Mouse (Mus musculus) stomach, embryonic 14.5 days (tissue): Measurements from ENCODE around the gene Mtmr6. TPM values are rescaled to one million over a fixed set of nuclear protein-coding genes. Genes with fewer than 3 reads are reported as not detected.

Experiments used
- ATAC-seq: fragments of 200-750 bp; cut with Nextera tagmentation; 2 replicates; pipeline ENCODE4 v1.8.0; 2017; ENCODE audit warnings: low read depth, moderate TSS enrichment; ENCODE audit not compliant: insufficient number of reproducible peaks, insufficient read depth, low FRiP score
- H3K27ac ChIP-seq: fragments of 300-500 bp; sonication (generic); 2 replicates; pipeline ENCODE4 v1.5.1; 2014; ENCODE audit warnings: mild to moderate bottlenecking, low read length, moderate library complexity, mixed read lengths
- H3K27me3 ChIP-seq: fragments of 300-500 bp; sonication (generic); 2 replicates; pipeline ENCODE4 v1.6.1; 2014; ENCODE audit warnings: low read length, control low read depth, mixed read lengths; ENCODE audit not compliant: control insufficient read depth, insufficient read depth
- H3K36me3 ChIP-seq: fragments of 300-500 bp; sonication (generic); 2 replicates; pipeline ENCODE4 v1.6.1; 2014; ENCODE audit warnings: mild to moderate bottlenecking, control low read depth, low read length, moderate library complexity, mixed read lengths; ENCODE audit not compliant: control insufficient read depth, insufficient read depth
- H3K4me1 ChIP-seq: fragments of 300-500 bp; sonication (generic); 2 replicates; pipeline ENCODE4 v1.6.1; 2014; ENCODE audit warnings: low read length, control low read depth, mixed read lengths; ENCODE audit not compliant: control insufficient read depth, insufficient read depth
- H3K4me2 ChIP-seq: fragments of 300-500 bp; sonication (generic); replicated peaks from 2 replicates; pipeline ENCODE4 v1.6.1; 2014; ENCODE audit warnings: low read depth, low read length, control low read depth
- H3K4me3 ChIP-seq: fragments of 300-500 bp; sonication (generic); 2 replicates; pipeline ENCODE4 v1.5.1; 2014; ENCODE audit warnings: low read depth, low read length, control low read depth
- H3K9ac ChIP-seq: fragments of 300-500 bp; sonication (generic); replicated peaks from 2 replicates; pipeline ENCODE4 v1.6.1; 2014; ENCODE audit warnings: low read depth, mild to moderate bottlenecking, control low read depth, low read length, moderate library complexity, mixed read lengths
- H3K9me3 ChIP-seq: fragments of 300-500 bp; sonication (generic); 2 replicates; pipeline ENCODE4 v1.6.1; 2016; ENCODE audit warnings: low read depth, low read length, control low read depth; ENCODE audit not compliant: control insufficient read depth
- WGBS: fragments of 180-500 bp; shearing (Covaris S2); extraction: QIAGEN DNeasy Blood & Tissue Kit; methylation state at CpG from one replicate; pipeline ENCODE4 v1.1.7; 2014; 5-methylcytosine and 5-hydroxymethylcytosine counted together
- polyA plus RNA-seq: library from polyadenylated mRNA; unstranded; fragments of >200 nt; fragmentation: Nextera tagmentation; extraction: Ambion mirVana; gene quantifications from 2 replicates; pipeline ENCODE4 v1.2.1, GENCODE M21; 2014

Gene Mtmr6
- polyA plus RNA-seq, 1 experiment from 2014 or later, result 35.6 TPM

DNA sequence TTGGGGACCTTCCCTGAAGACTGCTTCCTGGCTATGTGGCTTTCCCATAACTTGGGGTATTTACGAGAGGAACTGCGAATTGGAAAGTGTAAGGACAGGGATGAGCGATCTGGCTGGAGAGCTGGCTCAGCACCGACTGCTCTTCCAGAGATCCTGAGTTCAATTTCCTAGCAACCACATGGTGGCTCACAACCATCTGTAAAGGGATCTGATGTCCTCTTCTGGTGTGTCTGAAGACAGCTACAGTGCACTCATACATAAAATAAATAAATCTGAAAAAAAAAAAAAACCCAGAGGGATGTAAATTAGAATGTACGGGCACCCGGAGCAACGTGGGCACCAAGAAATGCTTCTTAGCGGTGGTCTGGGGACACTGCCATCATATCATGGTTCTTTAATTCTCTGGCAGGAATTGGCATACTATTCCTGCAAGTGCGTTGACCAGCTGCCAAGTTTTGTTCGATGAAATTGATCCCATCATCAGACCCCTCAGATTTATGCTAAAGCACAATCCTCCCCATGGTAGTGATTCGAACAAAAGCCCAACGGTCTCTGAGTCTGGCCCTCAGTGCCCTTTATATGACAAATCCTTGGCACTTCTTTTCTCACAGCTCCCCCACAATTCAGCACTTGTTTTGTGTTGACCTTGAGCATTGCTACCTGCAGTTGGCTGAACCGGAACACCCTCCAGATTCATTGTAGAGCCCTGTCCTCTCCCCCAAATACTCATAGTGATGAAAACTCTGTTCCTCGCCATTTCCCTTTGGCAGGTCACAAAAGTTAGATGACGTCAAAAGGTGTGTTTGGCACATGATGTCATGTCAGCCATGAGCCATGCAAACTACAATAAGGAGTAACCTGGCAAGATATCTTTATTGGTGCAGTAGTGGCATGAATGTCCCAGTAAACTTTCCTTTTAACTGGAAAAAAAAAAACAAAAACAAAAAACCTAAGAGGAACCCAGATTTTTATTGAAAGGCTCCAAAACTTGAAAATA lies 12.7 kb upstream of the Mtmr6 start:
- H3K4me1 ChIP-seq, result peaks cover 13% of the 10 kb centered on the region; the same call in 1 of the 2 replicates
- no peaks in the 10 kb centered on the region for H3K9me3 ChIP-seq
- H3K27me3 ChIP-seq, result no peaks in the 10 kb centered on the region
- no peaks in the 10 kb centered on the region for H3K36me3 ChIP-seq
- peak overlapping the region; percentile 87 for H3K27ac ChIP-seq
- 21% methylated on average over 15 of the region's 15 CpGs for WGBS
- H3K9ac ChIP-seq, result peak overlapping the region; percentile 82
- H3K4me3 ChIP-seq, result peak overlapping the region; percentile 88
- no peak for ATAC-seq
- H3K4me2 ChIP-seq, result peak overlapping the region; percentile 64

- Histone ChIP-seq H3K4me1 (peaks cover 13% of the 10 kb centered on the region; the same call in 1 of the 2 replicates), H3K27ac (no peak overlapping the region), H3K4me2 (no peak overlapping the region), H3K9me3 (no peaks in the 10 kb centered on the region), H3K27me3 (no peaks in the 10 kb centered on the region), H3K4me3 (no peak overlapping the region), H3K36me3 (no peaks in the 10 kb centered on the region), H3K9ac (no peak overlapping the region)
- WGBS, result 87% methylated on average over 3 of the region's 3 CpGs
- no peak for ATAC-seq
Observed at GRCm38 (mm10) chr14:60253466-60253865, 11.6 kb upstream of the Mtmr6 start.

DNA sequence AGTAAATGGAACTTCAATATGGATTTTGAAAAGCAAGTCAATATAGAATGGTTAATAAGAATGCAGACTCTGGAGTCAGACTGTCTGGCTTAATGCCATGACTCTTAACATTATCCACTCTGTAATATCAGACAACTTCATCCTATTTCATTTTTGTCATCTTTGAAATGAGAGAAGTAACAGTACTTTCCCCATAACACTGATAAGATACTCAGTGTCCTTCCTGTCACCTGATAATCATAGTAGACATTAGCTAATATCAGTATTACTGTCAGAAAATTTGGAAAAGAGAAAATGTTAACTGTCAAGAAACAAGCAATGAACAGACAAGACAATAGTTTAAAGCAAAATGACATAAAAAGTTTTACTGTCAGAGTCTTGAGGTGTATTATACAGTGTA lies 10.3 kb upstream of the Mtmr6 start:
- H3K27ac ChIP-seq, result no peak overlapping the region
- H3K4me1 ChIP-seq, result peaks cover 10% of the 10 kb centered on the region; the same call in 1 of the 2 replicates
- no peak overlapping the region for H3K4me3 ChIP-seq
- H3K27me3 ChIP-seq, result no peaks in the 10 kb centered on the region
- H3K36me3 ChIP-seq, result no peaks in the 10 kb centered on the region
- ATAC-seq, result no peak
- H3K9ac ChIP-seq, result no peak overlapping the region
- no peaks in the 10 kb centered on the region for H3K9me3 ChIP-seq
- no peak overlapping the region for H3K4me2 ChIP-seq

DNA sequence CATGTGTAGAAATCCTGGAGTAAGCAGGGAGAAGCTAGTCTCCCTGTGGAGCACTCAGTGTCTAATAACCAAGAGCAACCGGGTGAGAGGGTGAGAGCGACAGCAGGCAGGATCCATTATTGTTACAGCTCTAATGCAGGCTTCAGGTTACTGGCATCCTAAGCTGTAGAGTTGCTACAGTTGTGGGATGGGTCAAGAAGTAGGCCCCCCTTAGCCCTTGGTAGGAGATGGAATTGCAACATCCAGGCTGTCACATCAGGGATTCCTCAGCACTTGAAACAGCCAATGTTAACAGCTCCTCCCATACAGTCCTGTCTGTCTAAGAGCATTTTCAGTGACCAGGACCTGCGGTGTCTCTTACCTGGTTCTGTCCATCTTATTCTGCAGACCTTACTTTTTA lies 8.7 kb upstream of the Mtmr6 start:
- no peak for ATAC-seq

GRCm38 (mm10) chr14:60257101-60257500 lies 7.9 kb upstream of the Mtmr6 start:
- Histone ChIP-seq H3K27ac (no peak overlapping the region), H3K9ac (no peak overlapping the region), H3K36me3 (no peaks in the 10 kb centered on the region), H3K4me3 (no peak overlapping the region), H3K4me1 (0 out of 2 replicates have a peak, but pooled peaks cover 5% of the 10 kb centered on the region), H3K27me3 (no peaks in the 10 kb centered on the region), H3K4me2 (no peak overlapping the region), H3K9me3 (no peaks in the 10 kb centered on the region)
- ATAC-seq, result peak; percentile 53; the same call in 1 of the 2 replicates
- 57% methylated on average over 4 of the region's 4 CpGs for WGBS

More for the DNA sequence above, 8.7 kb upstream of the Mtmr6 start:
- Histone ChIP-seq H3K36me3 (no peaks in the 10 kb centered on the region), H3K27me3 (no peaks in the 10 kb centered on the region), H3K9ac (no peak overlapping the region), H3K4me2 (no peak overlapping the region), H3K9me3 (no peaks in the 10 kb centered on the region), H3K4me1 (0 out of 2 replicates have a peak, but pooled peaks cover 5% of the 10 kb centered on the region), H3K27ac (no peak overlapping the region), H3K4me3 (no peak overlapping the region)
- 22% methylated on average over 3 of the region's 3 CpGs for WGBS

- H3K27me3 ChIP-seq, result no peaks in the 10 kb centered on the region
- H3K27ac ChIP-seq, result no peak overlapping the region
- no peaks in the 10 kb centered on the region for H3K9me3 ChIP-seq
- WGBS, result 96% methylated on average over 1 of the region's 1 CpGs
- no peak overlapping the region for H3K4me3 ChIP-seq
- H3K36me3 ChIP-seq, result no peaks in the 10 kb centered on the region
- no peaks in the 10 kb centered on the region for H3K4me1 ChIP-seq
- no peak for ATAC-seq
- no peak overlapping the region for H3K4me2 ChIP-seq
- H3K9ac ChIP-seq, result no peak overlapping the region
Observed at GRCm38 (mm10) chr14:60257851-60258250, 7.2 kb upstream of the Mtmr6 start.

DNA sequence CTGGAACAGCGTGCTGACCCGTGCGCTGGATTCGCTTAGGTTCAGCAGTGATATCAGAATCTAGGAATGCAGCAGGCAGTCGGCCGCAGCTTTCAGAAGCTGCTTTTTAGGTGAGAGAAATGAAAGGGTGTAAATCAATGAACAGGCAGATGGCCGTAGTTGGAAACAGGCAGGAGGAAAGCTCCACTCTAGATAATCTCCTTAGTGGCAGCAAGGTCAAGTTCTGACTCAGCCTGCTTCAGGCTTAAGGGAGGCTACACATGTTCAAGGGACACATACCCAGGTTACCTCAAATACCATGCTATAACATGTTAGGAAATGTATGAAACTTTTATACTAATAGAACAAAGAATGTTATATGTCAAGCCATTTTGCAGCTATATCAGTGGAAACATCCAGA lies 2.7 kb upstream of the Mtmr6 start:
- H3K4me2 ChIP-seq, result no peak overlapping the region
- H3K27ac ChIP-seq, result no peak overlapping the region
- no peaks in the 10 kb centered on the region for H3K27me3 ChIP-seq
- no peak for ATAC-seq
- H3K9me3 ChIP-seq, result no peaks in the 10 kb centered on the region
- no peak overlapping the region for H3K9ac ChIP-seq
- H3K36me3 ChIP-seq, result no peaks in the 10 kb centered on the region
- H3K4me1 ChIP-seq, result no peaks in the 10 kb centered on the region
- 44% methylated on average over 7 of the region's 7 CpGs for WGBS
- H3K4me3 ChIP-seq, result no peak overlapping the region

- H3K9me3 ChIP-seq, result no peaks in the 10 kb centered on the region
- H3K27ac ChIP-seq, result no peak overlapping the region
- no peak overlapping the region for H3K4me2 ChIP-seq
- H3K9ac ChIP-seq, result no peak overlapping the region
- 83% methylated on average over 6 of the region's 6 CpGs for WGBS
- no peak for ATAC-seq
- H3K4me3 ChIP-seq, result no peak overlapping the region
- H3K36me3 ChIP-seq, result no peaks in the 10 kb centered on the region
- H3K27me3 ChIP-seq, result no peaks in the 10 kb centered on the region
- H3K4me1 ChIP-seq, result no peaks in the 10 kb centered on the region
Observed at GRCm38 (mm10) chr14:60269333-60269732, 4.3 kb downstream of the Mtmr6 start.
